Mouse (Mus musculus): ENCODE measurements around the gene Dnajb4. TPM values are rescaled to one million over a fixed set of nuclear protein-coding genes. Genes with fewer than 3 reads are reported as not detected.

The Dnajb4 gene
- polyA plus RNA-seq, 1 experiment from 2014 or later, result 20.7 TPM

DNA sequence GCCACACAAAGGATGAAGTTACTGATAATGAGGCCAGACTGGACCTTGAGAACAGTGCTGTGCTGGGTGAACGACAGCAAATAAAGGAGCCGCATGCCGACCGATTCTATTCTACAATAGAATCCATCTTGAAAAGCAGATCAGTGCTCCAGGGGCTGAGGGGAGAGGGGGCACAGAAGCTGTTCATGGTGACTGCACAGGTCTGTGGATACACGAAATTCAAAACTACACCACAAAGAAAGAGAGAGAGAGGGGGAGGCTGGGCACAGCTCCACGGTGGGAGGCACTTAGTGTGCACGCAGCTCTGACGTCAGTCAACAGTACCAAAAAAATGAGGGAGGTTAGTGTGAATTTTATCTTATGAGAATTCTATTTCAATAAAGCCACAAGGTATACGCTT lies 26.6 kb downstream of the Dnajb4 start:
- no peaks in the 10 kb centered on the region for H3K27me3 ChIP-seq (ENCODE audit: low read depth, poor library complexity, severe bottlenecking)

DNA sequence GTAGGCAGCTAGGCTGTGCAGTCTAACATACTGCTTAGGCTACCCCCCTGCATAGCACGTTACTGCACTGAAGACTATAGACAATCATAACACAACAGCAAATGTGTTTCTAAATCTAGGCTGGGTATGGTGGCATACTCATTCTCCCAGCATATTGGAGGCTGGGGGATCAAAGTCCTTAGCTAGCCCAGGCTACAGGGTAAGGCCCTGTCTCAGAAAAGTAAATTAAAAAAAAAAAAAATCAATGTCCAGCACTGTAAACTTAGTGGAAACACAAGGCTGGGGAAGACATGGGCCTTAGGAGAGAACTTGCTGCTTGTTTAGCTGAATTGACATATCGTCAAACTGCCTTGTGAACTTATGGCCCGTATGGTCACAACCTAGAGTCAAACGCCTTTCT lies 29.5 kb downstream of the Dnajb4 start:
- no peak overlapping the region for H3K4me3 ChIP-seq
- peaks cover 30% of the 10 kb centered on the region for H3K36me3 ChIP-seq
- WGBS, result 90% methylated on average over 4 of the region's 4 CpGs
- no peak for DNase-seq (ENCODE audit: low spot score)
- H3K27me3 ChIP-seq (ENCODE audit: low read depth, poor library complexity, severe bottlenecking), result no peaks in the 10 kb centered on the region
- H3K27ac ChIP-seq, result no peak overlapping the region
- H3K9me3 ChIP-seq (replicated peaks), result no peaks in the 10 kb centered on the region
- peaks cover 11% of the 10 kb centered on the region for H3K4me1 ChIP-seq

More for the DNA sequence above, 26.6 kb downstream of the Dnajb4 start:
- Histone ChIP-seq H3K9me3 (replicated peaks) (no peaks in the 10 kb centered on the region), H3K36me3 (peaks cover 37% of the 10 kb centered on the region), H3K4me3 (no peak overlapping the region), H3K27ac (no peak overlapping the region), H3K4me1 (peaks cover 11% of the 10 kb centered on the region)
- WGBS, result 87% methylated on average over 9 of the region's 9 CpGs
- DNase-seq (ENCODE audit: low spot score), result no peak

DNA sequence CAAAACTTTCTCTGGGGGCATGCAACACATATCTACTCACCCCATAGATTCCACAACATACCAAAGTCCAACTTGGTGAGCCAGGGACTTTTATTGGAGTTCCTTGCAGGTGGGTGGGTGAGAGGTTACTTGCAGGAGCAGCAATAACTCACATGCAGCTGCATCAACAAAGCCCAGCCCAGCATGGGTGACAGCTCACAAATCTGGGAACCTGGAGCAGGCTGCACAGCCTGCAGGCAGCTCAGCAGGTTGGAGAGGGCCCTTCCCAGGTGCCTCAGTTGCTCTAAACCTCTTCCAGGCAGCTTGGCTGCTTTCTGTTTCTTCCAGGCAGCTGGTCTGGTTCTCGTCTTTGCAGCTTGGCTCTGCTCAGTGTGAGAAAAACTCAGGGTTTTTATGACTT lies 30.8 kb downstream of the Dnajb4 start:
- Histone ChIP-seq H3K4me1 (peaks cover 11% of the 10 kb centered on the region), H3K4me3 (no peak overlapping the region), H3K27ac (0 out of 2 replicates have a peak overlapping the region, but pooled peaks have one; percentile 25), H3K9me3 (replicated peaks) (no peaks in the 10 kb centered on the region), H3K36me3 (peaks cover 17% of the 10 kb centered on the region; the same call in 1 of the 2 replicates), H3K27me3 (ENCODE audit: low read depth, poor library complexity, severe bottlenecking) (no peaks in the 10 kb centered on the region)
- peak; percentile 57 for DNase-seq (ENCODE audit: low spot score)
- 20% methylated on average over 1 of the region's 1 CpGs for WGBS

DNA sequence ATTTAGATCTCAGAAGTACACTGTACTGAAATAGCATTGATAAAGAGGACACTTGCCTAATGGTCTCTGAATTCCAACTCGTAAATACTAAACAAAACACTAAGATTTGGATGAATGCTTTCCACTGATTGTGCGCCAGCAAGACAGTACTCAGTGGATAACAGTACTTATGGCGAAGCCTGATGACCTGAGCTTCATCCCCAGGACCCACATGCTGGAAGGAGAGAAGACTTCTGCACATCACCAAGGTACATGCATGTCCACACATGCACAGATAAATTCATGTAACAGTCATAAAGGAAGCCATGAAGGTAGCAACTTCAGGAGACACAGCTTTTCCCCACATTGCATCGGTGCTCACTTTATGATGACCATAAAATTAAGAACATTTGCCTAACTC lies 31.3 kb downstream of the Dnajb4 start:
- peaks cover 14% of the 10 kb centered on the region; the same call in 1 of the 2 replicates for H3K36me3 ChIP-seq
- H3K4me1 ChIP-seq, result peaks cover 11% of the 10 kb centered on the region
- no peaks in the 10 kb centered on the region for H3K9me3 ChIP-seq (replicated peaks)
- WGBS, result 80% methylated on average over 4 of the region's 4 CpGs
- DNase-seq (ENCODE audit: low spot score), result no peak
- no peak overlapping the region for H3K4me3 ChIP-seq
- H3K27ac ChIP-seq, result 0 out of 2 replicates have a peak overlapping the region, but pooled peaks have one; percentile 25
- no peaks in the 10 kb centered on the region for H3K27me3 ChIP-seq (ENCODE audit: low read depth, poor library complexity, severe bottlenecking)

DNA sequence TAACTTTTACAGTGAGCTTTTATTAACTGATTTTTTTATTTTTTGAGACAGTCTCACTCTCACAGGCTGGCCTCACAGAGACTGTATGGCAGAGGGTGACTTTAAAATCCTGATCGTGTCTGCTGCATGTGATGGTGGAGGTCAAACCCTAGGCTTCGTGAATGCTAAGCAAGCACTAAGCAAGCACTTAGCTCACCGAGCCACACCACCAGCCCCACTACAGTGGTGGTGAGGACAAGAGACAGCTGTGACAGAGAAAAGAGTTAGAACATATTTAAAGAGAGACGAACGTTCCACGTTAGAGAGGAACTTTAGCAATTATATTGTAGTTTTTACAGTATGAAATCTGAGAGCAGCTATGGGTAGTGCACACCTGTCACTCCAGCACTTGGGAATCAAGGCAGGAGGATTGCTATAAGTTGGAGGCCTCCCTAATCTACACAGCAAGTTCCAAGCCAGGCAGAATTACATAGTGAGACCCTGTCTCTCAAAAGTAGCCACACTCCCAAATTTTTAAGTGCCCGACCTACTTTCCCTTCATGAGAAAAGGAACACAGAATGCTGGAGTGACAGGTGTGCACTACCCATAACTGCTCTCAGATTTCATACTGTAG lies 37.7 kb downstream of the Dnajb4 start:
- Histone ChIP-seq H3K4me1 (peaks cover 1% of the 10 kb centered on the region), H3K36me3 (no peaks in the 10 kb centered on the region), H3K27me3 (ENCODE audit: low read depth, poor library complexity, severe bottlenecking) (peaks cover 7% of the 10 kb centered on the region), H3K9me3 (replicated peaks) (no peaks in the 10 kb centered on the region), H3K27ac (no peak overlapping the region), H3K4me3 (no peak overlapping the region)
- 85% methylated on average over 7 of the region's 7 CpGs for WGBS
- no peak for DNase-seq (ENCODE audit: low spot score)

DNA sequence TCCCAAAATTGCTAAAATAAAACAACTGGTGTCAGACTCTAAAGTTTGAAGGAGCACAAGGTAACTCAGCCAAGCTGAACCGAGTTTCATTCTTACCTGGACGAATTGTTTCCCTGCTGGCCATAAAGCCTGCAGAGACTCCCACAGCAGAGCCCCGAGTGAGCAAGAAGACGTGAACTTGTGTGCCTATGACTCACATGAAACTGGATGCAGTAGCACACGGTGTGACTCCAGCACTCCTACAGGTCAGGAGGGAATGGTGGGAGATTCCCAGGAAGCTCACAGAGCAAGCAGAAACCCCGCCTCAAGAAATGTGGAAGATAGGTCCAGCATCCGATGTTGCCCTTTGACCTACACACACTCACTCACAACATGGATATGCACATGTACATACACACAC lies 38.2 kb downstream of the Dnajb4 start:
- H3K36me3 ChIP-seq, result no peaks in the 10 kb centered on the region
- H3K4me1 ChIP-seq, result peaks cover 6% of the 10 kb centered on the region
- no peak for DNase-seq (ENCODE audit: low spot score)
- H3K4me3 ChIP-seq, result no peak overlapping the region
- H3K27me3 ChIP-seq (ENCODE audit: low read depth, poor library complexity, severe bottlenecking), result peaks cover 13% of the 10 kb centered on the region
- WGBS, result 68% methylated on average over 7 of the region's 7 CpGs
- H3K27ac ChIP-seq, result no peak overlapping the region
- no peaks in the 10 kb centered on the region for H3K9me3 ChIP-seq (replicated peaks)

DNA sequence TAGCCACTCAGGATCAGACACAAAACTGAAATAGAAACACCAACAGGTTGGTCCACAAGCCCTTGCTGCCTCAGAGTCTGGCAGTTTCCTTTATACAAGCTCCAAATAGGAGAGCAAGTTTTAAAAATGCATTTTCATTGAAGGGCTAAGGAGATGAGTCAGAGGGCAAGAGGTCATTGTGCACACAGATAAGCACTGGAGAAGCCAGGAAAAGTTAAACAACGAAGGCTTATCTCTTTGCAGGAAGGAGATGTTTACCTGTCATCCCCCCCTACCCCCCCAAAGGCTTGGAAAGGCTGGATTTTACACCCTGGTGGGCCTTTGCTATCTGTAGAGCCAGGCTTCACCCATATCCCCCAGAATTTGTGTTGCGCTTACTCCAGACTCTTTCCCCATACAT lies 38.9 kb downstream of the Dnajb4 start:
- Histone ChIP-seq H3K4me3 (no peak overlapping the region), H3K4me1 (peaks cover 7% of the 10 kb centered on the region), H3K36me3 (no peaks in the 10 kb centered on the region), H3K27me3 (ENCODE audit: low read depth, poor library complexity, severe bottlenecking) (peaks cover 19% of the 10 kb centered on the region), H3K27ac (no peak overlapping the region), H3K9me3 (replicated peaks) (no peaks in the 10 kb centered on the region)
- WGBS, result 73% methylated on average over 2 of the region's 2 CpGs
- DNase-seq (ENCODE audit: low spot score), result no peak

DNA sequence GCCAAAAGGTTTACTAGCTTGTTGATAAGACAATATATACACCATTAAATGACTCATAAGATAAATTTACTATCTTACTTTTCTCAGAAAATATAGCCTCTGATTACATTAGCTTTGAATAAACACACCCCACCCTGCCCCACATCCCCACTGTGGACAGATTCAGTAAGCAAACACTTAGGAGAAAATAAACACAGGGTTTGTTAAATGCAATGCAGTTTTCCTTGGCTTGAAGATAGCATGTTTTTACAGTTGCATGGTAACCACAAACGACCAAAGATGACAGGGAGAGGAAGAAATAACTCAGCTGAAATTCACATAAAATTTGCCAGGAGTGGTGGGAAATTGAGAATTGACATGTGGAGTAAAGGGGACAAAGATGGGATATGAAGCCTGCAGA lies 39.7 kb downstream of the Dnajb4 start:
- Histone ChIP-seq H3K27ac (no peak overlapping the region), H3K4me3 (no peak overlapping the region), H3K36me3 (no peaks in the 10 kb centered on the region), H3K4me1 (peaks cover 16% of the 10 kb centered on the region), H3K9me3 (replicated peaks) (no peaks in the 10 kb centered on the region), H3K27me3 (ENCODE audit: low read depth, poor library complexity, severe bottlenecking) (peaks cover 27% of the 10 kb centered on the region)
- no peak for DNase-seq (ENCODE audit: low spot score)
- 65% methylated on average over 1 of the region's 1 CpGs for WGBS

DNA sequence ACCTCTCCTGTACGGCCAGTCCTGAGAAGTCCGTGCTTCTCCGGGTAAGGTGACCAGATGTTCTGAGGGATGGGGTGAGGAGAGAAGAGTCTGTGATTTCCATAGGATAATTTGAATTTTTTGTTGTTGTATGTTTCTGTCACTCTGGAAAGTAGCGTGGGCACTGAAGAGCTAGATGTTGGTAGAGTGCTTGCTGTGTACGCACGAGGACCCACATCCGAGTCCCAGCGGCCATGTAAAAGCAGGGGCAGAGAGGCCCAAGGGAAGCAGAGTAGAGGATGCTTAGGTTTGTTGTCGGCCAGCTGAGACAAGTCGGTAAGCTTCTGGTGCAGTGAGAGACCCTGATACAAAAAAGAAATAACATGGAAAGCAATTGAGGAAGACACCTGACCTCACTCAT lies 42.1 kb downstream of the Dnajb4 start:
- WGBS, result 91% methylated on average over 10 of the region's 10 CpGs
- no peak for DNase-seq (ENCODE audit: low spot score)

DNA sequence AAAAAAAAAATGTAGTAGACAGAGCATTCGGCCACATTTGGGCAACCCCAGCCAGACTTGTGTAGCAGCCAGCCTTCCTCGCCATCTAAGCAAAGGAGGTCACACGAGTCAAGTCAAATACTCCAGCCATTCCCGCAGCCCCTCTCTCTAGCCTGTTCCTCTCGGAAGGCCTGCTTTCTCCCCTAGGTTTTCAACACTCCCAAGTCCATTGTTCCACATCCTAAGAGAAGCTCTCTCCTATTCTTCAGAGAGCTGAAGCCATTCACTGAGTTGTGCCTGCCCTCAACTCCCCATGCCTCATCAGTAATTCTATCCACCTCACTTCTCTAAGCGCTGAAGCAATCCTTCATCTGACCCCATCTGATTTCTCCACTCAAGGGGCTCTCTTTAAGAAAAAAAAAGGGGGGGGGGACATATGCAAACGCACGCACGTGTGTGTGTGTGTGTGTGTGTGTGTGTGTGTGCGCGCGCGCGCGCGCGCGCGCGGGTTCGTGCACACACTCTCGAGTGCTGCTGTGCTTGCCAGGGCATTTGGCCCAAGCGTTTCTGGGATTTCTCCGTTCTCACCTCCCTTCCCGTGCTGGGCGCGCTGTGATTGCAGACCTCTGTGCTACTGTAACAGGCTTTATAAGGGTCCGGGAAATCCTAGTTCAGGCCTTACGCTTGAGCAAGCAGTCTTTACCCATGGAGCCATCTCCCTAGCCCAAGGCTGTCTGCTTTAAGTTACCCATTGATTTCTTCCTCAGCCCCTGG lies 43.2 kb downstream of the Dnajb4 start:
- Histone ChIP-seq H3K36me3 (no peaks in the 10 kb centered on the region), H3K4me1 (peaks cover 19% of the 10 kb centered on the region), H3K27me3 (ENCODE audit: low read depth, poor library complexity, severe bottlenecking) (peaks cover 39% of the 10 kb centered on the region), H3K27ac (no peak overlapping the region; the same call in 1 of the 2 replicates), H3K4me3 (peak overlapping the region; percentile 42), H3K9me3 (replicated peaks) (no peaks in the 10 kb centered on the region)
- DNase-seq (ENCODE audit: low spot score), result peak; percentile 54
- 12% methylated on average over 29 of the region's 29 CpGs for WGBS

More for the DNA sequence above, 42.1 kb downstream of the Dnajb4 start:
- Histone ChIP-seq H3K27me3 (ENCODE audit: low read depth, poor library complexity, severe bottlenecking) (peaks cover 39% of the 10 kb centered on the region), H3K36me3 (no peaks in the 10 kb centered on the region), H3K9me3 (replicated peaks) (no peaks in the 10 kb centered on the region), H3K4me3 (no peak overlapping the region), H3K4me1 (peaks cover 19% of the 10 kb centered on the region), H3K27ac (no peak overlapping the region)

DNA sequence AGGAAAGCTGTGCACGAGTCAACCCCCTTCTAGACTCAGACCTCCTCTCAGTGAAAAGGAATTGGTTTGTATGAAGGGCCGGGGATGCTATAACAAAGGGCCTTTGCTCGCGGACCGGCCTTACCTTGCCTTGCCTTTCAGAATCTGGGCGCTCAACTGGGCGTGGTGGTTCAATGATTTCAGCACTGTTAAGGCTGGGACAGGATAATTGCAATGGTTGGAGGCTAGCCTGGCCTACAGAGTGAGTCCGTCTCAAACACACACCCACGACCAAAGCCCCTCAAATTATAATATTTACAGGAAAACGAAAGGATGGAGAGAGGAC lies 44.0 kb downstream of the Dnajb4 start, which contains the start of gene Gipc2:
Gene Gipc2, minus strand, starts transcription at position 132 of the 325 bp plus-strand sequence.
- H3K4me1 ChIP-seq, result peaks cover 19% of the 10 kb centered on the region
- peaks cover 39% of the 10 kb centered on the region for H3K27me3 ChIP-seq (ENCODE audit: low read depth, poor library complexity, severe bottlenecking)
- H3K36me3 ChIP-seq, result no peaks in the 10 kb centered on the region
- H3K4me3 ChIP-seq, result peak within 1 kb of the TSS; percentile 63
- peak within 1 kb of the TSS; percentile 78 for H3K27ac ChIP-seq
- 7% methylated on average over 10 of the region's 10 CpGs for WGBS
- no peaks in the 10 kb centered on the region for H3K9me3 ChIP-seq (replicated peaks)
- no peak for DNase-seq (ENCODE audit: low spot score)

DNA sequence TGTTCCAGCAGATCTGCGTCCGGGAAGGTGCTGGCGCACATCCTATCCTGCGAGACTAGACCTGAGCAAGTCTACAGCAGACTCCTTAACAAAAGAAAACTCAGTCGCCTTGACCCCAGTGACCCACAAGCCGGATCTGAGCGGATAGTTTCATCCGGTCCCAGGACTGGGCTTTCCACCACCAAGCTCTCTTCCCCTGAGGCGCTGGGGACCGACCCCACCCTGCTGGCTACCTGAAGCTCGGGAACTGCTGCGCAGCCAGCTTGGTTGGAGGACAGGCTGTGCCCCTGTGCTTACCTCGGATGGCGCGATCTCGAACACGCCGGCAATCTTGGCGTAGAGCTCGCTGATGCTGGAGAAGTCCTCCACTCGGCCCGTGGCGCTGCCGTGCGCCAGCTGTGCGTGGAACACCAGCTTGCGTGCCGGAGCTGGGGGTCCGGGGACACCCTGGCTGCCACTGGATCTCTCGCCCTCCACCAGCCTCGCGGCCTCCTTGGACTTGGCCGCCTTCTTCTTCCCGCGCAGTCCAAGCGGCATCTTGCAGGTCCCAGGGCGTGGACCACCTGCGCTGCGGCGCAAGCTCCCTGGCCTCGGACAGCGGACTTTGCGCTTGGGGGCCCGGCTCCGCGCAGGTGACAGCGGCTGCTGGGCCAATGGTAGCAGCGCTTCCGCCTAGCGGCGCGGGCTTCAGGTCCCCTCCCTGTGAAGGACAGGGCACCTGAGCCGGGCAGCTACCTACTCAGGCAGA lies 44.6 kb downstream of the Dnajb4 start:
- 2% methylated on average over 53 of the region's 53 CpGs for WGBS
- Histone ChIP-seq H3K4me1 (peaks cover 19% of the 10 kb centered on the region), H3K4me3 (peak overlapping the region; percentile 63), H3K27me3 (ENCODE audit: low read depth, poor library complexity, severe bottlenecking) (peaks cover 39% of the 10 kb centered on the region), H3K36me3 (no peaks in the 10 kb centered on the region), H3K27ac (peak overlapping the region; percentile 78), H3K9me3 (replicated peaks) (no peaks in the 10 kb centered on the region)
- DNase-seq (ENCODE audit: low spot score), result peak; percentile 69

DNA sequence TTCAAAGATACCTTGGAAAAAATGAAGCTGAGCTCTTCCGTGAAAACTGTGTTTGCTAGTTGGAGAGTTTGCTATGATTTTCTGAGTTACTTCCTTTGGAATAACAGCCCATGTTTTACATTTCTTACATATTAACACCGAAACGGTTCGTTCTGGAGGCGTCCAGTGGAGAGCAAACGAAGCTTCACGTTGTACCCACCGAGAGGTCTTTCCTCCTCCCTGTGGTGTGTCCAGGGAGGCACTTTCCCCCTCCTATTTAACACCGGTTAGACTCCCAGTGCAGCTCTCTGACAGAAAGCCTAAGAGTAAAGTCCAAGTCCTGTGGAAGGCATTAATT lies 45.1 kb downstream of the Dnajb4 start:
- no peaks in the 10 kb centered on the region for H3K9me3 ChIP-seq (replicated peaks)
- DNase-seq (ENCODE audit: low spot score), result no peak
- H3K27me3 ChIP-seq (ENCODE audit: low read depth, poor library complexity, severe bottlenecking), result peaks cover 39% of the 10 kb centered on the region
- peak overlapping the region; percentile 63 for H3K4me3 ChIP-seq
- WGBS, result 31% methylated on average over 9 of the region's 9 CpGs
- H3K27ac ChIP-seq, result peak overlapping the region; percentile 78
- H3K36me3 ChIP-seq, result no peaks in the 10 kb centered on the region
- peaks cover 19% of the 10 kb centered on the region for H3K4me1 ChIP-seq
